Mouse (Mus musculus) liver, postnatal 0 days (tissue): ENCODE measurements around the gene Syt8.

Source experiments
- CTCF ChIP-seq: sonication (generic); IDR thresholded peaks from 2 replicates; pipeline ENCODE4 v1.5.1; 2016; ENCODE audit warnings: antibody characterized with exemption, low read depth
- EP300 ChIP-seq: IDR thresholded peaks from 2 replicates; pipeline ENCODE4 v1.6.1; 2016; ENCODE audit warnings: antibody characterized with exemption, low read depth, mild to moderate bottlenecking

DNA sequence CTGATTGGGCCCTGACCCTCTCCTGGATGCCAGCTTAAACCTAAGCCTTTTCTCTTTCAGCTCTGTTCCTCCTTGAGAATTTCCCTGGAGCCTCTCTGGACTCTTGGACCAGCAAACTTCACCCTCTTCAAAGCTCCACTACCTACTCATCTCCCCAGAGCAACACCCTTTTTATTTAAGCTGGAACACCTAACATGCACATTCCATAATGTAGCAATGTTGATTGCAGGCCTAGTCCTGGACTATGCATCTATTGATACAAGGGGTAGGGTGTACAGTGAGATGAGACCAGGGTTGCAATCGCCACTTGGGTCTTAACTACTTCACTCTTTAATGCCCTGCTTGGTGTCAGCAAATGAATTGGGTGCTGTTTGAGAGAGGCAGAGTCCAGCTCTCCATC lies 46.5 kb upstream of the Syt8 start:
- TF ChIP-seq CTCF (no peak), EP300 (no peak)
